Mouse (Mus musculus) kidney, adult 2 months (tissue): ENCODE measurements around the gene Gm3488.
"Not testable (repeated sequence)": the region's sequence is repeated elsewhere in the genome, so short reads cannot be mapped to it uniquely, and the experiment has no call there.

ENCODE experiments used
- CTCF ChIP-seq: fragments of 200-500 bp; conservative IDR thresholded peaks from 2 replicates; pipeline ENCODE4 v1.5.1; 2011; ENCODE audit warnings: low read depth, mild to moderate bottlenecking, control low read depth, low read length, moderate library complexity, mixed read lengths; ENCODE audit not compliant: insufficient read depth, insufficient read length
- POLR2A ChIP-seq: fragments of 200-500 bp; IDR thresholded peaks from one replicate; pipeline ENCODE4 v1.6.1; 2011; ENCODE audit warnings: low read depth, low read length, control low read depth

GRCm38 (mm10) chr14:5460469-5460868, 41.0 kb upstream of the Gm3488 start:
- not testable (repeated sequence) for TF ChIP-seq CTCF, POLR2A
